Mouse (Mus musculus) lung, adult 2 months (tissue): ENCODE results near the gene Gtpbp2. TPM values are rescaled to one million over a fixed set of nuclear protein-coding genes. Genes with fewer than 3 reads are reported as not detected.

Experiments
- DNase-seq: peaks from one replicate; pipeline ENCODE4 v3.0.0; 2022
- H3K4me1 ChIP-seq: fragments of 200-500 bp; 2 replicates; pipeline ENCODE4 v1.6.1; 2011; ENCODE audit warnings: low read length; ENCODE audit not compliant: control insufficient read depth, insufficient read depth
- H3K4me3 ChIP-seq: fragments of 200-500 bp; replicated peaks from 2 replicates; pipeline ENCODE3; 2011; ENCODE audit warnings: low read depth, mild to moderate bottlenecking, control low read depth, low read length; ENCODE audit errors: extremely low read depth
- CTCF ChIP-seq: fragments of 200-500 bp; IDR thresholded peaks from 2 replicates; pipeline ENCODE4 v1.5.1; 2011; ENCODE audit warnings: mild to moderate bottlenecking, low read length, control low read depth; ENCODE audit not compliant: insufficient read depth
- POLR2A ChIP-seq: fragments of 200-500 bp; IDR thresholded peaks from 2 replicates; pipeline ENCODE4 v1.6.1; 2011; ENCODE audit warnings: low read depth, mild to moderate bottlenecking, control low read depth, low read length, borderline replicate concordance; ENCODE audit errors: extremely low read depth
- whole genome bisulfite sequencing: fragments of 180-500 bp; shearing (Covaris S2); methylation state at CpG from one replicate; pipeline ENCODE4 v1.1.7; 2018; 5-methylcytosine and 5-hydroxymethylcytosine counted together
- polyA plus RNA-seq: library from polyadenylated mRNA; depleted of rRNA; stranded (reverse); fragments of >200 nt; gene quantifications from 2 replicates; pipeline ENCODE4 v1.2.3, GENCODE M21; 2012

Gtpbp2 gene
- polyA plus RNA-seq, 1 experiment = 161 TPM

GRCm38 (mm10) chr17:46162551-46162950 lies 1.7 kb downstream of the Gtpbp2 start:
- TF ChIP-seq CTCF (no peak), POLR2A (no peak)
- no peak for DNase-seq
- Histone ChIP-seq H3K4me3 (peak overlapping the region; percentile 57), H3K4me1 (peaks cover 4% of the 10 kb centered on the region; the same call in 1 of the 2 replicates)
- 55% methylated on average over 7 of the region's 7 CpGs for WGBS

- peaks cover 4% of the 10 kb centered on the region; the same call in 1 of the 2 replicates for H3K4me1 ChIP-seq
- WGBS = 14% methylated on average over 9 of the region's 9 CpGs
- no peak for TF ChIP-seq POLR2A
- peak overlapping the region; percentile 57 for H3K4me3 ChIP-seq
- DNase-seq = peak; percentile 45
Observed at GRCm38 (mm10) chr17:46162951-46163421, 2.2 kb downstream of the Gtpbp2 start.

- 92% methylated on average over 8 of the region's 8 CpGs for WGBS
- H3K4me3 ChIP-seq = no peak overlapping the region
- no peak for TF ChIP-seq POLR2A
- no peak for TF ChIP-seq CTCF
- no peak for DNase-seq
- peaks cover 4% of the 10 kb centered on the region; the same call in 1 of the 2 replicates for H3K4me1 ChIP-seq
Observed at GRCm38 (mm10) chr17:46164301-46164700, 3.5 kb downstream of the Gtpbp2 start.

- 90% methylated on average over 10 of the region's 10 CpGs for WGBS
- TF ChIP-seq CTCF (no peak), POLR2A (no peak)
- H3K4me1 ChIP-seq = peaks cover under 1% of the 10 kb centered on the region; the same call in 1 of the 2 replicates
- no peak for DNase-seq
- H3K4me3 ChIP-seq = no peak overlapping the region
Observed at GRCm38 (mm10) chr17:46164791-46165190, 4.0 kb downstream of the Gtpbp2 start.

- Histone ChIP-seq H3K4me3 (no peak overlapping the region), H3K4me1 (no peaks in the 10 kb centered on the region)
- no peak for DNase-seq
- WGBS = 84% methylated on average over 12 of the region's 12 CpGs
- no peak for TF ChIP-seq POLR2A
- TF ChIP-seq CTCF = no peak
Observed at GRCm38 (mm10) chr17:46165460-46165859, 4.6 kb downstream of the Gtpbp2 start.

GRCm38 (mm10) chr17:46166270-46166669 lies 5.4 kb downstream of the Gtpbp2 start:
- WGBS = 58% methylated on average over 5 of the region's 5 CpGs
- Histone ChIP-seq H3K4me3 (no peak overlapping the region), H3K4me1 (no peaks in the 10 kb centered on the region)
- no peak for DNase-seq
- TF ChIP-seq POLR2A (no peak), CTCF (no peak)

GRCm38 (mm10) chr17:46167014-46167413 lies 6.2 kb downstream of the Gtpbp2 start:
- TF ChIP-seq POLR2A (no peak), CTCF (0 out of 2 replicates have a peak, but pooled peaks have one; percentile 15)
- no peak for DNase-seq
- no peaks in the 10 kb centered on the region for H3K4me1 ChIP-seq
- no peak overlapping the region for H3K4me3 ChIP-seq
- WGBS = 86% methylated on average over 11 of the region's 11 CpGs

GRCm38 (mm10) chr17:46168318-46168717 lies 7.5 kb downstream of the Gtpbp2 start:
- no peak for DNase-seq
- no peak for TF ChIP-seq CTCF
- TF ChIP-seq POLR2A = no peak
- no peak overlapping the region for H3K4me3 ChIP-seq
- no peaks in the 10 kb centered on the region for H3K4me1 ChIP-seq
- WGBS = 26% methylated on average over 5 of the region's 5 CpGs

- no peaks in the 10 kb centered on the region for H3K4me1 ChIP-seq
- TF ChIP-seq CTCF = no peak
- no peak for TF ChIP-seq POLR2A
- H3K4me3 ChIP-seq = no peak overlapping the region
- no peak for DNase-seq
- 76% methylated on average over 5 of the region's 5 CpGs for WGBS
Observed at GRCm38 (mm10) chr17:46168768-46169167, 7.9 kb downstream of the Gtpbp2 start.

- no peaks in the 10 kb centered on the region for H3K4me1 ChIP-seq
- DNase-seq = no peak
- no peak overlapping the region for H3K4me3 ChIP-seq
- TF ChIP-seq POLR2A (no peak), CTCF (peak; percentile 67)
- WGBS = 66% methylated on average over 3 of the region's 3 CpGs
Observed at GRCm38 (mm10) chr17:46170538-46170937, 9.7 kb downstream of the Gtpbp2 start.
